ENCODE assay signal across 19 mouse cellular contexts in genomic region chr5:43138931-43139486, GRCm38 (mm10).
"Had no signal": no experiment of that assay in that cellular context is flagged by ENCODE, and none has a peak within 500 bp of the region (broad histone marks: within the 10 kb centered on the region; RNA-seq: fewer than 3 reads in every experiment).

No protein-coding gene starts in this region.

- H3K27ac ChIP-seq: midbrain, embryonic 10.5 days; midbrain, embryonic 12.5 days; neural tube, embryonic 13.5 days; neural tube, embryonic 15.5 days had no signal

- H3K4me3 ChIP-seq: midbrain, embryonic 10.5 days; midbrain, embryonic 12.5 days; myocyte; neural tube, embryonic 13.5 days; neural tube, embryonic 15.5 days had no signal

- ATAC-seq: midbrain, embryonic 16.5 days had no signal

- DNase-seq: lung, adult 18-20 months; lung, embryonic 14.5 days; lung, postnatal 10 days; lung, postnatal 4 days; midbrain, embryonic 14.5 days; retina, postnatal 1 day; right cerebral cortex, adult 18-20 months; right cerebral cortex, postnatal 25 days; right cerebral cortex, postnatal 4 days; spleen, adult 18-20 months; thymus, adult 18-20 months; thymus, postnatal 14 days; thymus, postnatal 36 days had no signal
